Mouse (Mus musculus): ENCODE data around the gene Ciapin1. TPM values are rescaled to one million over a fixed set of nuclear protein-coding genes. Genes with fewer than 3 reads are reported as not detected.

Gene Ciapin1
- polyA plus RNA-seq, 1 experiment from 2014 or later: 46.6 TPM

DNA sequence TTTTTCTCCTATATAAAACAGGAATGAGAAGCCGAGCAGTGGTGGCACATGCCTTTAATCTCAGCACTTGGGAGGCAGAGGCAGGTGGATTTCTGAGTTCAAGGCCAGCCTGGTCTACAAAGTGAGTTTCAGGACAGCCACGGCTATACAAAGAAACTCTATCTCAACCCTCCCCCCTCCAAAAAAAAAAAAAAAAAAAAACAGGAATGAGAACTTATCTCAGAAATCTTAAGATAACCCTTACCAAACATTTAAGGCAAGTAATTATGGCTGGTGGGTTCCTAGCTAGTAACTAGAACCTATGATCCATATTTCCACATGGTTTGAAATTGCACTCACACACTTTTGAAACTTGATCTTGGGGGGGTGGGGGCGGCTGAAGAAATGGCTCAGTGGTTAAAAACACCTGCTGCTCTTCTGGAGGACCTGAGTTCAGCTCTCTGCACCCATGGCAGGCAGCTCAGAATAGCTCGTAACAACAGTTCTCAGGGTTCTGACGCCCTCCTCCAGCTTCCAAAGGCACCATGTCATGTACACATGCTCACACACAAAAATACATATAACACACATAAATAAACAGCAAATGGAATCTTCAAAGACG is 52.1 kb downstream of the Ciapin1 start:
- ATAC-seq (ENCODE audit: insufficient read depth): no peak
- Histone ChIP-seq H3K36me3 (replicated peaks) (no peaks in the 10 kb centered on the region), H3K4me3 (replicated peaks) (no peak overlapping the region), H3K27me3 (peaks cover 29% of the 10 kb centered on the region; the same call in 1 of the 2 replicates), H3K9me3 (replicated peaks) (no peaks in the 10 kb centered on the region), H3K4me2 (peak overlapping the region; percentile 61; the same call in 1 of the 2 replicates), H3K9ac (no peak overlapping the region), H3K27ac (replicated peaks) (peak overlapping the region; percentile 98), H3K4me1 (replicated peaks) (peaks cover 66% of the 10 kb centered on the region)
- WGBS (ENCODE audit: insufficient replicate concordance): 48% methylated on average over 6 of the region's 6 CpGs

GRCm38 (mm10) chr8:94785247-94785985 is 52.7 kb downstream of the Ciapin1 start:
- Histone ChIP-seq H3K9ac (no peak overlapping the region), H3K4me2 (no peak overlapping the region), H3K27ac (replicated peaks) (peak overlapping the region; percentile 98; the same call in 1 of the 2 replicates), H3K27me3 (peaks cover 28% of the 10 kb centered on the region; the same call in 1 of the 2 replicates), H3K36me3 (replicated peaks) (no peaks in the 10 kb centered on the region), H3K9me3 (replicated peaks) (no peaks in the 10 kb centered on the region), H3K4me3 (replicated peaks) (no peak overlapping the region), H3K4me1 (replicated peaks) (peaks cover 71% of the 10 kb centered on the region)
- 52% methylated on average over 12 of the region's 12 CpGs for WGBS (ENCODE audit: insufficient replicate concordance)
- no peak for ATAC-seq (ENCODE audit: insufficient read depth)

DNA sequence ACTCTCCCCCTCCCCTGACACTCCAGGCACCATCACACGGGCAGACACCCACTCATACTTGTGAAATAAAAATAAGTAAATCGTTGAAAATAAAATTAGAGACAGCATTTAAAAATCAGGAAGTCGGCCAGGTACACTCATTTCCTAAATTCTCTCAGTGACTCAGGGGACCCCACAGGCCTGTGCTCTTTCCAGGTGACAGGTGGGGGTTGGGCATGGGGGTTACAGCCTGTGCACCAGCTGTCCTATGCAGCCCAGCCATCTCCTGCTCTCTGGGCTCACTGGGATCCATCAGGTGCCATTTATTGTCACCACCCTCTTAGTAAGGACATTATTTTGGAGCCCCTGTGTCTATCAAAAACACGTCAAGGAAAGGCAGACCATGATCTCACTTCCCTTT is 54.3 kb downstream of the Ciapin1 start:
- Histone ChIP-seq H3K36me3 (replicated peaks) (no peaks in the 10 kb centered on the region), H3K27me3 (peaks cover 29% of the 10 kb centered on the region), H3K27ac (replicated peaks) (no peak overlapping the region), H3K4me2 (no peak overlapping the region), H3K4me3 (replicated peaks) (no peak overlapping the region), H3K9me3 (replicated peaks) (no peaks in the 10 kb centered on the region), H3K9ac (no peak overlapping the region), H3K4me1 (replicated peaks) (peaks cover 69% of the 10 kb centered on the region)
- WGBS (ENCODE audit: insufficient replicate concordance): 38% methylated on average over 4 of the region's 4 CpGs
- no peak for ATAC-seq (ENCODE audit: insufficient read depth)

DNA sequence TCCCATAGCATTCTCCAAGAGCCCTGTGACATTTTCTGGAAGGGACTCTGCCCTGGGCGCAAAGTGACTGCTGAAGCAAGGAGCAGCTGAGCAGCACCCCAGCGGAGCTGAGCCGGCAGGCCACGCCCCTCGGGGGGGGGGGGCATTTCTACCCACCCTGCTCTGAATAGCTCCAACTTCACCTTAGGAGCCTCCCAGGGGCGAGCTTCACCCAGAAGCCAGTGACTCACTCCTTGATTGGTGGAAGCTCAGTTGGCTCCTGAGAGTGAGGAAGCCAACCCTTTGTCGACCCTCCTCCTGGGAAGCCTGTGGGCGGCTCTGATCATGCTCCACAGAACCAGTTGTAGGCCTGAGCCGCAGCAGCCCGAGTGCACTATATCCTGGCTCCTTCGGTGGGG is 56.3 kb downstream of the Ciapin1 start:
- 16% methylated on average over 11 of the region's 11 CpGs for WGBS (ENCODE audit: insufficient replicate concordance)
- no peak overlapping the region for H3K9ac ChIP-seq
- peak overlapping the region; percentile 11; the same call in 1 of the 2 replicates for H3K4me2 ChIP-seq

GRCm38 (mm10) chr8:94781155-94781837 is 56.9 kb downstream of the Ciapin1 start:
- H3K9ac ChIP-seq: no peak overlapping the region
- H3K4me1 ChIP-seq (replicated peaks): peaks cover 53% of the 10 kb centered on the region
- ATAC-seq (ENCODE audit: insufficient read depth): 0 out of 2 replicates have a peak, but pooled peaks have one; percentile 33
- no peaks in the 10 kb centered on the region for H3K36me3 ChIP-seq (replicated peaks)
- no peaks in the 10 kb centered on the region for H3K9me3 ChIP-seq (replicated peaks)
- no peak overlapping the region for H3K4me3 ChIP-seq (replicated peaks)
- H3K27me3 ChIP-seq: peaks cover 52% of the 10 kb centered on the region
- 46% methylated on average over 7 of the region's 7 CpGs for WGBS (ENCODE audit: insufficient replicate concordance)
- no peak overlapping the region for H3K27ac ChIP-seq (replicated peaks)
- peak overlapping the region; percentile 11 for H3K4me2 ChIP-seq

More for the DNA sequence above, 56.3 kb downstream of the Ciapin1 start:
- no peaks in the 10 kb centered on the region for H3K36me3 ChIP-seq (replicated peaks)
- peaks cover 47% of the 10 kb centered on the region for H3K27me3 ChIP-seq
- no peaks in the 10 kb centered on the region for H3K9me3 ChIP-seq (replicated peaks)
- H3K4me1 ChIP-seq (replicated peaks): peaks cover 58% of the 10 kb centered on the region
- H3K27ac ChIP-seq (replicated peaks): no peak overlapping the region
- ATAC-seq (ENCODE audit: insufficient read depth): no peak
- no peak overlapping the region for H3K4me3 ChIP-seq (replicated peaks)

DNA sequence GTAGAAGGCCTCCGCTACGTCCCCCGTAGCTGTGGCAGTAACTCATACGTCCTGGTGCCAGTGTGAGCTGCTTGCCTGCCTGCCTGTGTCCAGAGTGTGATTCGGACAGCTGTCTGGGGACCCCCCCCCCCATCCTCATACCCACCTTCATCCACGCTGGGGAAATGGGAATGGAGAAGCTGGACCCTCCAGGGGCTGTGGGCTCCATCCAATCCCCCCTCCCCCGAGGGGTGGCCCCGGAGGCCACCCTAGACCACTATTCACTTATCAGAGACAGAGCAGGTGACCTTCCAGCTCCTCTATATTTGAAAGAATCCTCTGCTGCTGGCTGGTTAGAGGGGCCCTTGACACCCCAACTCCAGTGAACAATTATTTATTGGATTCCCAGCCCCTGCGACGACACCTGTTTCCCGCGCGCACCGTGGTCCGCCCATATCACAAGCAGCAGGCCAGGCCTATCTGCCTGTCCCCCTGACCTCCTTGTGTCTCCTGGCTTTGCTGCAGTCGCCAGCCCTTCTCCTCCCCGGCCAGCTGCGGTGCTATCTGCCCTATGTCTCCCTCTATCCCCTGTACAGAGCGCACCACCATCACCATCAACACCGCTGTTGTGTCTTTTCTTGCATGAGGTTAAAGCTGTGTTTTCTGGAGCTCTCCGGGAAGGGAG is 57.5 kb downstream of the Ciapin1 start:
- no peak overlapping the region for H3K4me3 ChIP-seq (replicated peaks)
- no peak overlapping the region for H3K4me2 ChIP-seq
- H3K27ac ChIP-seq (replicated peaks): no peak overlapping the region
- no peak overlapping the region; the same call in 1 of the 2 replicates for H3K9ac ChIP-seq
- 63% methylated on average over 21 of the region's 21 CpGs for WGBS (ENCODE audit: insufficient replicate concordance)
- H3K4me1 ChIP-seq (replicated peaks): peaks cover 46% of the 10 kb centered on the region
- H3K27me3 ChIP-seq: peaks cover 58% of the 10 kb centered on the region
- ATAC-seq (ENCODE audit: insufficient read depth): no peak
- no peaks in the 10 kb centered on the region for H3K36me3 ChIP-seq (replicated peaks)
- no peaks in the 10 kb centered on the region for H3K9me3 ChIP-seq (replicated peaks)

GRCm38 (mm10) chr8:94779534-94780294 is 58.4 kb downstream of the Ciapin1 start:
- Histone ChIP-seq H3K9me3 (replicated peaks) (no peaks in the 10 kb centered on the region), H3K4me3 (replicated peaks) (no peak overlapping the region), H3K4me2 (no peak overlapping the region), H3K4me1 (replicated peaks) (peaks cover 41% of the 10 kb centered on the region), H3K27me3 (peaks cover 65% of the 10 kb centered on the region), H3K9ac (no peak overlapping the region), H3K36me3 (replicated peaks) (no peaks in the 10 kb centered on the region), H3K27ac (replicated peaks) (no peak overlapping the region)
- WGBS (ENCODE audit: insufficient replicate concordance): 75% methylated on average over 16 of the region's 16 CpGs
- no peak for ATAC-seq (ENCODE audit: insufficient read depth)

DNA sequence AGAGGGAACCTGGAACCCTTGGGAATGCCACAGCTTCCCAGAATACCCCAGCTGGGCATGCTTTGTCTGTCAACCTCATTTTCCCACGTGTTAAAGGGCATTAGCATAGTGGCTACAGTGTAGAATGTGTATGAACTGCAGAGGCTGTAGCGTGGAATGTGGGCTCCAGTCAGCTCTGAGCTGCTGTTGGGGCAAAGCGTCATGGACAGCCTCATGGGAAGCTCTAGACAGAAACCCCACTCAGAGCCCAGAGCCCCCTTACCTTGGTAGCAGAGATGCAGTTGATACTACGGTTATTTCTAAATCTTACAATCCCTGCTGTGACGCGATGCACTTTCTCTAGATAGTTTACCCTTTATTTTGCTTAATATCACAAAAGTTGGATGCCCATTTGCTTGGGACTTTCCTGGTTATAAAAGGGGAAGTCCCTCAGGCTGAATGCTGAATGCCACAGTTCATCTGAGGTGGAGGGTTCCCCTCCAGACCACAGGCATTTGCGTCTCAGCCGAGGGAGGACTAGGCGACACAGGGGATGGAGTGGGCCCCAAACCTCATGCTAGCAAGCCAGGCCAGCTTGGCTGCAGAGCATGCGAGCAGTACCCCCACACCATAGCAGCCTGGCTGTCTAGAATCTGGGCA is 59.1 kb downstream of the Ciapin1 start:
- H3K27ac ChIP-seq (replicated peaks): no peak overlapping the region
- no peak overlapping the region for H3K4me3 ChIP-seq (replicated peaks)
- no peak for ATAC-seq (ENCODE audit: insufficient read depth)
- no peak overlapping the region for H3K9ac ChIP-seq
- no peaks in the 10 kb centered on the region for H3K36me3 ChIP-seq (replicated peaks)
- WGBS (ENCODE audit: insufficient replicate concordance): 24% methylated on average over 10 of the region's 10 CpGs
- no peaks in the 10 kb centered on the region for H3K9me3 ChIP-seq (replicated peaks)
- H3K4me1 ChIP-seq (replicated peaks): peaks cover 41% of the 10 kb centered on the region
- peaks cover 67% of the 10 kb centered on the region for H3K27me3 ChIP-seq
- H3K4me2 ChIP-seq: no peak overlapping the region

GRCm38 (mm10) chr8:94778473-94778872 is 59.7 kb downstream of the Ciapin1 start:
- no peak overlapping the region for H3K4me3 ChIP-seq (replicated peaks)
- H3K27ac ChIP-seq (replicated peaks): no peak overlapping the region
- ATAC-seq (ENCODE audit: insufficient read depth): no peak
- WGBS (ENCODE audit: insufficient replicate concordance): 24% methylated on average over 5 of the region's 5 CpGs
- no peak overlapping the region for H3K4me2 ChIP-seq
- H3K4me1 ChIP-seq (replicated peaks): peaks cover 41% of the 10 kb centered on the region
- no peak overlapping the region for H3K9ac ChIP-seq
- no peaks in the 10 kb centered on the region for H3K9me3 ChIP-seq (replicated peaks)
- no peaks in the 10 kb centered on the region for H3K36me3 ChIP-seq (replicated peaks)
- peaks cover 72% of the 10 kb centered on the region for H3K27me3 ChIP-seq

- Histone ChIP-seq H3K4me2 (no peak overlapping the region), H3K27me3 (peaks cover 77% of the 10 kb centered on the region), H3K4me3 (replicated peaks) (no peak overlapping the region), H3K27ac (replicated peaks) (no peak overlapping the region), H3K9ac (no peak overlapping the region), H3K4me1 (replicated peaks) (peaks cover 41% of the 10 kb centered on the region), H3K9me3 (replicated peaks) (no peaks in the 10 kb centered on the region), H3K36me3 (replicated peaks) (no peaks in the 10 kb centered on the region)
- 48% methylated on average over 10 of the region's 10 CpGs for WGBS (ENCODE audit: insufficient replicate concordance)
- ATAC-seq (ENCODE audit: insufficient read depth): no peak
Measured at GRCm38 (mm10) chr8:94778036-94778435, 60.1 kb downstream of the Ciapin1 start.

All from liver, embryonic 15.5 days (tissue).